ENCODE assay signal across 13 mouse cellular contexts in the genomic region with DNA sequence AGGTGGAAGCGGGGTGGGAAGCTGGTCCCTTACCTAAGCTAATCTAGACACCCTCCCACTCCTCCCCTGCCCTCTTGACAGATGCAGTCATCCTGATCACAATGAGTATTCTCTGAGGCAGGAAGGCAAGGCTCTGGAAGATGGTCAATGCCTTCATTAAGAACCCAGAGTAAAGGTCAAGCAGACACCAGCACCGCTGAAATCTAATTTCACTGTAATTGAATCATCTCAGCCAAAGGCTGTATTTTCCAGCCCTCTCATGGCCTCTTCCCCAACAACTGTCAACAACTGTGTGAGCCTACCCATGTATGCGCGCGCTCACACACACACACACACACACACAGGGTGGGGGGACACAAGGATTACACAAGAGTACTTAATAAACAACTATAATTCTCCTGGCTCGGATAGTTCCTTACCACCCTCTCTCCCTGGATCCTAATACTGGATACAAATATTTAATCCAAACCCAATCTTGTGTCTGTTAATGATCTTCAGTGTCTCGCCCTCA. TPM values are rescaled to one million over a fixed set of nuclear protein-coding genes. Genes with fewer than 3 reads are reported as not detected.
DNase-seq lines count a peak whose midpoint lies in the region; ATAC-seq and TF ChIP-seq lines count a peak whose summit lies in the region.
"Had no signal": no experiment of that assay in that cellular context is flagged by ENCODE, and none has a peak within 500 bp of the region (broad histone marks: within the 10 kb centered on the region; RNA-seq: fewer than 3 reads in every experiment).

No protein-coding gene starts in this region.

- no peak for TF ChIP-seq CTCF in heart, adult 2 months (IDR thresholded peaks at IDR 0.05)

- 72% methylated on average over 7 of the region's 7 CpGs for WGBS in heart, adult 2 months
- WGBS in heart, embryonic 11.5 days (ENCODE audit: insufficient replicate concordance) = 81% methylated on average over 7 of the region's 7 CpGs

- DNase-seq in heart, adult 2 months = peak; percentile 43 to 45
- DNase-seq in adipocyte (ENCODE audit: low spot score) = peak; percentile 90
- peak; percentile 36 to 39 for DNase-seq in heart, postnatal 14 days
- peak; percentile 27 for DNase-seq in kidney, postnatal 14 days
- DNase-seq in left cerebral cortex, postnatal 36 days (ENCODE audit: low spot score in 2 of 2) = no peak
- no peak for DNase-seq in adrenal gland, postnatal 25 days

- peak overlapping the region; percentile 83; the same call in 1 of the 2 replicates for H3K27ac ChIP-seq in heart, adult 2 months
- H3K27ac ChIP-seq in heart, embryonic 11.5 days (ENCODE audit: low read depth, low read length) = no peak overlapping the region
- H3K27ac ChIP-seq: embryonic facial prominence, embryonic 12.5 days; forebrain, embryonic 12.5 days; hindbrain, embryonic 12.5 days had no signal

- no peak for TF ChIP-seq POLR2A in heart, adult 2 months (IDR thresholded peaks at IDR 0.05; ENCODE audit: insufficient read depth, low read depth, low read length)

- no peaks in the 10 kb centered on the region for H3K79me2 ChIP-seq in heart, adult 2 months (replicated peaks; ENCODE audit: control insufficient read depth, insufficient read depth, low read length)

- no peaks in the 10 kb centered on the region for H3K27me3 ChIP-seq in heart, adult 2 months (ENCODE audit: control insufficient read depth, insufficient read depth, low read length)
- no peaks in the 10 kb centered on the region for H3K27me3 ChIP-seq in heart, embryonic 11.5 days (ENCODE audit: control insufficient read depth, insufficient read depth, low read length)
- H3K27me3 ChIP-seq: embryonic facial prominence, embryonic 12.5 days; hindbrain, embryonic 12.5 days had no signal

- H3K36me3 ChIP-seq in heart, adult 2 months (ENCODE audit: control insufficient read depth, insufficient read depth, low read length) = peaks cover 4% of the 10 kb centered on the region
- H3K36me3 ChIP-seq in heart, embryonic 11.5 days (ENCODE audit: control insufficient read depth, insufficient read depth, low read length) = no peaks in the 10 kb centered on the region
- H3K36me3 ChIP-seq: embryonic facial prominence, embryonic 12.5 days; forebrain, embryonic 12.5 days; hindbrain, embryonic 12.5 days had no signal

- intact Hi-C loops in heart, adult 2 months (cut with DNase I) = loop anchor here (5.0 kb wide), 3 partner anchors 44 to 239 kb away; partner anchors contain the start of genes Prnd and Slc23a2
- intact Hi-C loops in heart, postnatal 14 days (cut with DNase I) = no loop called here
- intact Hi-C loops in left cerebral cortex, postnatal 36 days (cut with DNase I) = no loop called here

- no peak overlapping the region for H3K9ac ChIP-seq in heart, adult 2 months (ENCODE audit: low read depth, low read length)
- no peak overlapping the region for H3K9ac ChIP-seq in heart, embryonic 11.5 days (ENCODE audit: low read depth, low read length)
- H3K9ac ChIP-seq: embryonic facial prominence, embryonic 12.5 days; forebrain, embryonic 12.5 days; hindbrain, embryonic 12.5 days had no signal

- no peak for ATAC-seq in heart, embryonic 11.5 days (replicated peaks; ENCODE audit: insufficient number of reproducible peaks, low FRiP score, low TSS enrichment)

- no peak for TF ChIP-seq EP300 in heart, adult 2 months (IDR thresholded peaks at IDR 0.05; ENCODE audit: insufficient read depth, low read depth, low read length)

- H3K4me3 ChIP-seq in heart, adult 2 months = no peak overlapping the region
- H3K4me3 ChIP-seq in heart, embryonic 11.5 days (ENCODE audit: low read depth, low read length) = no peak overlapping the region
- H3K4me3 ChIP-seq: embryonic facial prominence, embryonic 12.5 days; forebrain, embryonic 12.5 days; hindbrain, embryonic 12.5 days had no signal

- no peak overlapping the region for H3K4me2 ChIP-seq in heart, embryonic 11.5 days

- no peaks in the 10 kb centered on the region for H3K9me3 ChIP-seq in heart, embryonic 11.5 days (replicated peaks; ENCODE audit: control insufficient read depth, low read length)
- H3K9me3 ChIP-seq: embryonic facial prominence, embryonic 12.5 days; forebrain, embryonic 12.5 days; hindbrain, embryonic 12.5 days had no signal

- H3K4me1 ChIP-seq in heart, adult 2 months (ENCODE audit: control insufficient read depth, insufficient read depth, low read length) = peaks cover 5% of the 10 kb centered on the region
- H3K4me1 ChIP-seq in heart, embryonic 11.5 days (ENCODE audit: control insufficient read depth, insufficient read depth, low read length) = peaks cover 21% of the 10 kb centered on the region

RNA-seq across cellular contexts. Expression of gene Prnp, which starts 1.3 kb away (rescaled TPM):
- total RNA-seq in heart, adult 2 months (2021) = 100 to 1,000 TPM; 109 to 129 TPM
- polyA plus RNA-seq in heart, adult 2 months (2012; rRNA removed) = 101 and 110 TPM in 2 replicates
- polyA plus RNA-seq in heart, embryonic 11.5 days (2014; fragmentation: Nextera tagmentation; extraction: Ambion mirVana) = 47.0 and 53.2 TPM in 2 replicates
- 10 to 100 TPM; 81.6 to 88.1 TPM for total RNA-seq in heart, postnatal 14 days (2021)
- total RNA-seq in left cerebral cortex, postnatal 36 days (2021) = 100 to 1,000 TPM; 729 to 811 TPM
- 72.9 and 75.5 TPM in 2 replicates for total RNA-seq in adrenal gland, postnatal 25 days (2021)

RNA-seq across cellular contexts. Expression of gene Prn, which starts 1.4 kb away (rescaled TPM):
- total RNA-seq in heart, adult 2 months (2021) = under 1 TPM in 1 of 2 experiments, not detected in 1; 0.23 TPM
- not detected in 2 replicates for polyA plus RNA-seq in heart, adult 2 months (2012; rRNA removed)
- polyA plus RNA-seq in heart, embryonic 11.5 days (2014; fragmentation: Nextera tagmentation; extraction: Ambion mirVana) = not detected in 2 replicates
- total RNA-seq in heart, postnatal 14 days (2021) = 1 to 10 TPM in 1 of 2 experiments, under 1 TPM in 1; 0.71 to 2.8 TPM
- under 1 TPM in 1 of 2 experiments, not detected in 1; 0.35 TPM for total RNA-seq in left cerebral cortex, postnatal 36 days (2021)
- total RNA-seq in adrenal gland, postnatal 25 days (2021) = 0.24 TPM in 1 of 2 replicates, not detected in the other
- polyA plus RNA-seq: embryonic facial prominence, embryonic 12.5 days; forebrain, embryonic 12.5 days; hindbrain, embryonic 12.5 days; lung, embryonic 16.5 days had no signal

RNA-seq across cellular contexts. Expression of gene Prnd, which starts 42.3 kb away (rescaled TPM):
- total RNA-seq in heart, adult 2 months (2021) = 1 to 10 TPM in 1 of 2 experiments, under 1 TPM in 1; 0.65 to 1.2 TPM
- polyA plus RNA-seq in heart, adult 2 months (2012; rRNA removed) = 3.8 and 9.9 TPM in 2 replicates
- 3.2 and 4.0 TPM in 2 replicates for polyA plus RNA-seq in heart, embryonic 11.5 days (2014; fragmentation: Nextera tagmentation; extraction: Ambion mirVana)
- 10 to 100 TPM in 1 of 2 experiments, 1 to 10 TPM in 1; 3.2 to 10.4 TPM for total RNA-seq in heart, postnatal 14 days (2021)
- under 1 TPM in 1 of 2 experiments, not detected in 1; 0.20 TPM for total RNA-seq in left cerebral cortex, postnatal 36 days (2021)
- not detected in 2 replicates for total RNA-seq in adrenal gland, postnatal 25 days (2021)
- total RNA-seq: left cerebral cortex, postnatal 25 days had no signal

RNA-seq across cellular contexts. Expression of gene Erv3, which starts 48.9 kb away (rescaled TPM):
- not detected for total RNA-seq in heart, adult 2 months (2021)
- polyA plus RNA-seq in heart, adult 2 months (2012; rRNA removed) = not detected in 2 replicates
- polyA plus RNA-seq in heart, embryonic 11.5 days (2014; fragmentation: Nextera tagmentation; extraction: Ambion mirVana) = not detected in 2 replicates
- total RNA-seq in heart, postnatal 14 days (2021) = not detected
- total RNA-seq in left cerebral cortex, postnatal 36 days (2021) = under 1 TPM; 0.15 to 0.23 TPM
- total RNA-seq in adrenal gland, postnatal 25 days (2021) = not detected in 2 replicates
- total RNA-seq: gastrocnemius, postnatal 36 days had no signal
- polyA plus RNA-seq: embryonic facial prominence, embryonic 12.5 days; forebrain, embryonic 12.5 days; hindbrain, embryonic 12.5 days; lung, embryonic 16.5 days had no signal

Comparison
In these comparisons a context has a peak if more than half of its experiments do, and no peak if none do; other contexts are left out.
1. DNase-seq: peak in heart, adult 2 months (2 of 2), adipocyte (single experiment), heart, postnatal 14 days (2 of 2) and kidney, postnatal 14 days (single experiment); none in left cerebral cortex, postnatal 36 days (0 of 2) and adrenal gland, postnatal 25 days (single experiment).